Mouse (Mus musculus) thymus, postnatal 10 days (tissue): ENCODE measurements around the gene Ica1.

Experiments used
- DNase-seq, 2 experiments: peaks; one replicate each; pipeline ENCODE4 v3.0.0; 2021; ENCODE audit warnings: low spot score in 2 of 2

Gene Ica1

DNA sequence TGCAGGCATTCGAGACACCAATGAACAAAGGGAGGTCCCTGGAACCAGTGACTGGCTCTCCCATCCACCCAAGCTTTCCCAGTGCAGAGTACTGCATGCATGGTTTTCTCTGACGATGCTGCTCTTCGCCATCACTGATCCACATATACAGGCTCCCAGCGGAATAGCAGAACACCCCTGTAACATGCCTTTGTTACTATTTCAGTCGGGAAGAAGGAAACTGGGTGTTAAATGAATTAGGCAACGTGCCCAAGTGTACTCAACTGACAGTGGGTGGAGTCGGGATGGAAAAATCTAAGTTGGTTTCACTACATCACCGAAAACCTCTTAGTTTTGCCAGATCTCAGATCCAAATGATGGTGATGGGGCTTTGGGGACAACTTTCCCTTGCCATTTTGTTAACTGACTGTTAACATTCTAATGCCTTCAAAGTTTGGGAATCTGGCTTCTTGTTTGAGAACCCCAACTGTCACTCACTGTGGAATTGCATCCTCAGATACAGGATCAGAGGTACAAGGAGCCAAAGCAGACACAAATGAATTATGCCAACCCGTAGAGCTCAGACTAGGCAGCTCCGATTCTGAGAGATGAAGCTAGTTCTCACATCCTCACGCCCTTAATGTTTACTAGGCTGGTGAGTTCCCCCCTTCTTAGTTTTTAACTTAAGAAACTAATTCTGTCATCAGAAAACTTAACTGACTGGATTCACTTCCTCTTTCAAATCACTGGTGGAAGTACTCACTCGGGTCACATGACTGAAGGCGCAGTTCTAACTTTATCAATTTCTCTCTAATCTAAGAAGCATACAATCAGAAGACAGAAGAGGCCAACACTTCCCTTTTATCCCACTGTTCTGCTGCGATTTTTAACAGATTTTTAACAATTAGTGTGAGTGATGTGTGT lies 91.4 kb downstream of the Ica1 start:
- DNase-seq, result no peak

DNA sequence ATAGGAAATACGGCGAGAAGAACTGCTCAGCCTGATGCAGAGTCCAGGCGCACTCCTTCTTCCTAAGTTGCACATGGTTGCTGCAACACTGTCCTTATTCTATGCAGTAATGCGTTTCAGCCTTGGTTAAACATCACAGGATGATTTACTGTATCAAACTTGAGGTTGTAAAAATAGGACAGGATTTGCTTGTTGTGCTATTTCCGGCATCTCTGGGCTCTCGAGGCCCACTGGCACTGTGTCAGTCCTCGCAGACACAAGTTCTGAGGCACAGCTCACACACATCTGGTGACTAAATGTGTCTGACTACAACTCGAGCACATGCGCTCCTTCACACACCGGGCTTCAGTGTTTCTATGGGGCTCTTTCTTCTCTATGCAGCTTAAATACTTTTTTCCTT lies 94.9 kb downstream of the Ica1 start:
- no peak for DNase-seq

DNA sequence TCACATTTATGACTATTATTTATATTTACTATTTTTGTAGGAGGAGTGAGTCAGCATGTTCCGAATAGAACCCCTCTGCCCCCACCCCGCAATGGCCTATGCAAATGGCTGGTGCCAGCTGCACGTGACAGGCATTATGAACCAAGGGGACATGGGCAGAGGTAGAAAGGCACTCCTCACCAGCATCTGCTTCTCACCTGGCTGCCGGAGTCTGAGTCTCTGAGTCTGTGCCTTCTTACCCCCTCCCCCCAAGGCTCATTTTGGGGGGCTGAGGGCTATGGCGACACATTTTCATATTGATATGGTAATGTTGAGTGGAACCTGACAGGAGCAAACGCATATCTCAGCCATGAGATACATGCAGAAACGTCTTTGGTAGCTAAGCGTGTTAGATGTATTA lies 97.4 kb downstream of the Ica1 start:
- DNase-seq, result no peak

DNA sequence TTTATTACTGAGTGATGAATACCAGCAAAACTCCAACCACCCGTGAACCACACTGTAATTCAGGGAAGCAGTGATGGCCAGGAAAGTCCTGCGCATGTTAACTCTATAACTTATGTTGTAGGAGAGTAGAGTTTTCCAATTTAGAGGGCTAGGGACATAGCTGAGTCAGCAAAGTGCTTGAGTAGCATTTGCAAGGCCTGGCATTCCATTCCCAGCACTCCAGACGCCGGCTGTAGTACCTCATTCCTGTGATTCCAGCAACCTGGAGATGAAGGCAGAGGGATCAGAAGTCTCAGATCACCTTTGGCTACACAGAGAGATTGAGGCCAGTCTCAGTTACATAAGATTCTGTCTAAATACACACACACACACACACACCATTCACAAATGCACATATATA lies 105.3 kb downstream of the Ica1 start:
- DNase-seq, result no peak

DNA sequence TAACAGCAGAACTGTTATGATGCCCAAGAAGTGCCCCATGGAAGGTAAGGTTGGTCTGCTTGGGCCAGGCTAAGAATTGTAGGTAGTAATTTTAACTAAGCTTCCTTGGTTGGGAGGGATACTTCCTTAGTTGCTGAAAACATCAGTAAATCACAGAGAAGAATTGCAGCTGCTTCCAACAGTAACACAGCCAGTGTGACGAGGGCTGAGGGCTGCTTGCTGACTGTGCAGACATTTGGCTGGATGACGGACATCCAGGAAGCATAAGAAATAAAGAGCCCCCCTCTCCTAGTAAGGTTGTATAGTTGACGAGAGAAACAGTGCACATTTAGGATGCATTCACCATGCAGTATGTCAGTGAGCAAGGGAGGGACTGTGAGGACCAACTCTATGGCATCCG lies 108.9 kb downstream of the Ica1 start:
- no peak for DNase-seq

DNA sequence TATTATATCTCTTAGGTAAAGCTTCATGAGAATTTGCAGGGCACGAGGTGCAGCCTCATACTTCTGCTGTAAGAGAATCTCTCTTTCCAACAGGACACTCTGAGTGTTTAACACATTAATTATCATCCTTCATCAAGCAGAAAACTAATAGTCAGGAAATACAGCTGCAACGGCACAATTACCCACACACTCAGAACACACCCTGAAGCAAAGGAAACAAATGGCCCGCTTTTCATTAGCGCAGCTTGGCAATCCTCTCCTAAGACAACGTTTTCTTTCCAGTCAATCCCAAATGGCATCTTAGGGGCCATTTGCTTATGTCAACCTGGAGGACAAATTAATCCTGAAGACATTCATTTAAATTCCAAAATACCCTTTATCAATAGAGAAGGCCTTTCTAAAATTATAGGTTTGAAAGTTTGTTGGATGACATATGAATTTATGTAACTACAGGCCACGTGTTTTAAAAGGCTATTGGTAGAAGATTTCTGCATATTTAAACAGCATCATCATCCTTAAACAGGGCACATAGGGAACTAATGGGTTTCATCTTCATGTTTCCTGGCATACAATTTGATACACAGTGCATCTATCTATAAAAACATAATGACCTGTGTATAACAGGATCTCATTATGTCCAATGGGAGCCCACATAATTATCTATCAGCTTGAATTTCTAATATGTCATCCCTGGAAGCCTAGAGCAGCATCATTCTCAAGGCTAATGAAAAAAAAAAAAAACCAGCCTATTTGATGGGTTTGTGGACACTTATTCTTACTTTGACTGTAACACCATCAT lies 110.1 kb downstream of the Ica1 start:
- DNase-seq, result no peak

DNA sequence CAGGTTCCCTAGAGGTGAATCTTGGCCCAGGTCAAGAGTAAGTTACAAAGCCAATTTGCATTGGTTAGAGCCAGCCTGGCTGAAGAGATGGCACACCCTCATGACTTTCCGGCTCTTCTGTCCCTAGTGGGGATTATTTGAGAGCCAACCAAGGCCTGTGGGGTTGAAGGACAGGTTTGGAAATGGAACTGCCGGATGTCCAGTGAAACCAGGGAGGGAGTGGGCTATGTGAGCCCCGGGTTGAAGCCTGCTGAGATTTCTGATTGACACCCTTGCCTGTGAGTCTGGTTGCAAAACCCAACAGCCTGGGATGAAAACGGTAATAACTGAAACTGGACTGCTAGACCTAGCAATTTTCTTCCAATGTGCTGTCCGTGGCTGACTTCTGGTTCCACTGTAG lies 112.5 kb downstream of the Ica1 start:
- no peak for DNase-seq

DNA sequence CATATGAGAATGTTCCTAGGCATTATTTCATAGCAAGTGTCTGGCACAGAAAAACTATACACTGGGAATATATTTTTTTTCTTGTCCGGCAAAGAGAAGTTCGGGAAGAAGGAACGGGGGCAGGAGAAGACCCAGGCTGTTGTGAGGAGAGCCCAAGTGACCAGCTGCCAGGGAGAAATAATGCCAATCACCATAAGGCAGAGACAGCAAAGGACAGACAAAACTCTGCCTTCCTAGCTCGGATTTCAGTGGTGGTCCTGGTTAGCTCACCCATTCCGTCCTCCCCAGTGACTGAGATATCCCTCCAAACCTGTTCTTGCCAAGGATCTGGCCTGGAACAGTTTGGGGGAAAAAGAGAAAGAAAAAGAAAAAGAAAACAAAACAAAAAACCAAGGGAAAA lies 113.3 kb downstream of the Ica1 start:
- no peak for DNase-seq

DNA sequence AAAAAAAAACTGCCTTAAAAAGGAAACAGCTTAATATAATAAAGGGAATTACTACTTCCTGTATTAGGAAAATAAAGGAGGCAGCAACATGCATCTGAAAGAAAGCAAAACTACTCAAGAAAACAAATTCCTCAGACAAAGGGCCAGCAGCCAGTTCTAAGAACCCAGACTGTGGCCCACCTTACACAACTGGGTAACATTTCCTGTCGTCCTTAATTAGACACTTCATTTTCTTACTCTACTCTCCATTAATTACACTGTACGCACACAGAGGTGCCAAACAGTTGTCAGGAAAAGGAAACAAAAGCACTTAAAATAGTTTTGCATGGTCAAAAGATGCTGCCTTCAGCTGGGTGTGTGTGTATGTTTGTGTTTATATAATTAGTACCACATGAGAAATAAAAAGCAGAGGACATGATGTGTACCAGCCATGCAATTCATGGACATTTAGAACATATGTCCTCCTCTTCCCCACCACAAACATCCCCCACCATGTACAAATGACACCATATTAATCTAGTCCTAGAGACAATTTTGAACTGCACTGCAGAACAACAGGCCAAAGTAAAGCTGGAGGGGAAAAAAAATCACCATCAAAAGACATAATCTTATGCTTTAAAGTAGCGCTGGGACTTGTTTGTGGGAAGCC lies 115.1 kb downstream of the Ica1 start:
- no peak for DNase-seq

DNA sequence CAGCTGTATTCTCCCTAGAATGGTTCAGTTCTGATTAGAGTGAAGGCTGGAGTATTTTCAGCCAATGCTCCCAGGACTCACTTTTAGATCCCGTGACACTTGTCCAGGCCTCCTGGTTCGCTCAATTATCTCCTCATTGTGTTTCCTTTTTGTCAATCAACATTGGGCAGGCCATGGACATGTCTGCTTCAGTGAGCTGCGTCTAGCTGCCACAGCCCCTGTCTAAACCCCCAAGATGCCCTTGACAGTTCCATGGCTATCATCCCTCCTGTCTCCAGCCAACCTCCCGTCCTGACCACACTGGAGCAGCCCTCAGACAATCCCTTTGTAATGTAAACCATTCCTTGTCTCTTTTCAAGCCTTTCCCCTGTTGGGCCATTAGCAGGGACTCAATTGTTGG lies 116.9 kb downstream of the Ica1 start:
- no peak for DNase-seq

DNA sequence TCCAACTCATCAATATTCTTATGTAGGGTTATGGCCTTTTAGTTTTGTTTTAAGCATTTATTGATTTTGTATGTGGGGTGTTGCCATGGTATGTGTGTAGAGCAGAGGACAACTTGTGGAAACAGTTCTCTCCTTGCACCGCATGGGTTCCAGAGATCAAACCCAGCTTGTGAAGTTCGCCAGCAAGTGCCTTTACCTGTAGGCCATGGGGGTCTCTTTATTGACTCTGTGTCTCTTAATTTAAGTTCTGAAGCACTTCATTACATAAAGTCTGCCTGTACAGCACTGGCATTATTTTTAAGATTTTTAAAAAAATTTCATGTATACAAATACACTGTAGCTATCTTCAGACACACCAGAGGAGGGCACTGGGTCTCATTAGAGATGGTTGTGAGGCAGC lies 118.2 kb downstream of the Ica1 start:
- DNase-seq, result no peak

DNA sequence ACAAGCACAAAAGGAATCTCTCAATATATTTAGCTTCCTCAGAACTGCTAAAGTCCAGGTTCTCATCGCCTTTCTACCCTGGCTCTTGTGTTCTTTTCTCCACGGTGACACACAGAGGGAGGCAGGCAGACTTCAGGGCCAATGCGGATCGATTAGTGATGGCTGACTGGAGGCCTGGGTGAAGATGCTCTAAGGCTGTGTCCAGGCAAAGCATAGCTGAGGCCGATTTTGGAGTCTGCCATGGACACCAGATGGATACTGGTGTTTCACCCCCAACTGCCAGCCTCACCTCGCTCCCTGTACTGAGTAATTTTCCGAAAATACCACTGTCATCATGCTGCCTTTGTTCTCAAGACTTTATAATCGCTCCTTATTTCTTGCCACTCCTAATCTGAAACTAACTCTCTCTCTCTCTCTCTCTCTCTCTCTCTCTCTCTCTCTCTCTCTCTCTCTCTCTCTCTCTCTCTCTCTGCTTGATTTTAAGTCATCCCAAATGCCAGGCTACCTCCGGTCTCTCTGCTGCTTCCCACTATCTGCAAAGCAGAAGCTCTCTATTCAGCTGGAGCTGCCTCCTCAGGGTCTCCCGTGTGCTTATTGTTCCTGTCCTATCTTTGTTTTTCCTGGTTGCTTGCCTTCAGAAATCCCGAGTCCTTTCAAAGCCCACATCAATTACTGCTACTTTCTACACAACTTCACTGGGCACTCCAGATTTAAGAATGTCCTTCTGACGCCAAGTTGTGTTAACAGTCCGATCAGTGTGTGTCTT lies 118.9 kb downstream of the Ica1 start:
- no peak for DNase-seq

DNA sequence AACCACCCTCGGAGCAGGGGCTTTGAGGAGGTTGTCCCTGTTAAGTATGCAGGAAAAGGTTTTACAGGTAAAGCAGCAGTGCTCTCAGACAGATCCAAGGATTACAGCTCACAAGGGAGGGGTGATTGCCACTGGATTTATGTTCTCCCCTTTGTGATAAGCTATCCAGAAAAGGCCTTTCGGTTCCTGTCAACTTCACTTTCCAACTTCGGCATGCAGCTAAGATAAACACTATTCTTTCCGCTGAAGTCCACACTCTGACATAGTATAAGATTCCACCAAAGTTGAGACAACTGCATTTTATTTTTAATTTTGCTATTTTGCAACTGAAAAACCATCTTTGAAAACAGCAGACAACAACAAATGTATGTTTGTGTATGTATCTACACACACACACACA lies 119.9 kb downstream of the Ica1 start:
- DNase-seq, result no peak

DNA sequence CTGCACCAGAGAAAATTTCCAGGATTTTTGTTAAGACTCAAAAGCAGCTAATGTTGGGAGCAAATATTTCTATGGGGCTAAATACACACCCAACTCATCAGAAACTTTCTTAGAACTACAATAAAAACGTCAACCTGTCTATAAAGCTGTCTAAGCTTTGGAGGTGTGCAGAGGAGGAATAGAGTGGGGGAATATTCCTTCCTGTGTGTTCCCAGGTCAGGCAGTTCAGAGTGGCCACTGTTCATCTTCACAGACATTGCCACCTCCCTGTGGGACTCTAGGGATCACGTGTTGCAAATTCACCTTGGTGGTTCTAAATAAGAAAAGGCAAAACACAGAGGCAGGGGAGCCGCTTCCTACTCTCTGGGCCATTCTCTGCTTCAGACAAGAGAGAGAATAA lies 120.8 kb downstream of the Ica1 start:
- no peak for DNase-seq

DNA sequence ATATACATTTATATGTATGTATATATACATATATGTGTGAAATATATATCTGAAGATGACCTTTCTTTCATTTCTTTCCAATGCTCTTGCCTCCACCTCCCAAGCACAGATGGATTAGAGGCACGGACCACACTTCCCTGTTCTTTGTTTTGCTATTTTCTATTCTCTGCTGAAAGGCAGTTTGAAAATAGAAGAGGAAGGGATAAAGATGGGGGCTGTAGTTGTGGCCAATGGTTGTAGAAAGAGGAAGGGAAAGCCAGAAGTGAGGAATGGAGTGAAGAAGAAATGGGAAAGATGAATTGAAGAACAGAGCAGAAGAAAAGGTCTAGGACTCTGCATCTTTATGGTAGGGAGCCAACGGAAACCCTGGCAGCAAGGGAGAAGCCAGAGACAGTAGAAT lies 122.8 kb downstream of the Ica1 start:
- no peak for DNase-seq

DNA sequence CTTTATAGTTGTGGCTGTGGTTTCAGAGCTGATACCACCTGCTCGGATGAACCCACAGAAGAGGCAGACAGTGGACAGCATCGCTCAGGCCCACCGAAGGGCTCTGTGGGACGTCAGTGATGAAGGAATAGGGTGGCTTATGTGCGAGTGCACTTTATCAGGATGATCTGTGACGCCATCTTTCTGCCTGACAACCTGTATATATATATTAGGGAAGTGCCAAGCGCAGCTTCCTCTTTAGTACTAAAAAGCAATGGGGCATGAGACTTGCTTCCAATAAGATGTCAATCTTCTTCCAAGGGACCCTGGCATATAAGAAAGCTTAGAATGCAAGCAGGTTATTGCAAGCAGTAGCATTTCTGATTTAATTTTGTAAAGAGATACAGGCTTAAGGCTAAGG lies 127.9 kb downstream of the Ica1 start:
- no peak for DNase-seq

DNA sequence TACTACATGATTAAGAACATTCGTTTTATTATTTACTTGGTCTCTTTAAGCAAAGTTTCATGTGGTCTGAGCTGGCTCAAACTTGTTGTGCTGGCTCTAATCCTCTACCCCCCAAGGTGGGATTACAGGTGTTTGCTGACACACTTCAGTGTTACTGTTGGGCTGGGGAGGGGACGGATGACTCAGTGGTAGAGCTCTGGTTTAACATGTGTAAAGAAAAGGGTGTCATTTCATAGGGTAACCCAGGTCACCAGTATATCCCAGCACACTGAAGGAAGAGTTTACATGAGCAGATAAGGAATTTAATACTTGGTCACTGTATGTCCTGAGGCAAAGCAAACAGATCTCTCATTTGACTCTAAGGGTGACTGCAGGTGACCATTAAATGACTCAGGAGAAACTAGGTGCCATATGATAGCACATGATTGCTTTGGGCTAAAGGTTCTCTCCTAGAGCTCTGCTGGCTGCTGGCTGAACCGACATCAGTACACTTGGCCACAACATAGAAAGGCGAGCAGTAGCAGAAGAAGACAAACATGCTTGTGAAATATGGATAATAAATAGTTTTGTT lies 128.9 kb downstream of the Ica1 start:
- DNase-seq, result no peak

DNA sequence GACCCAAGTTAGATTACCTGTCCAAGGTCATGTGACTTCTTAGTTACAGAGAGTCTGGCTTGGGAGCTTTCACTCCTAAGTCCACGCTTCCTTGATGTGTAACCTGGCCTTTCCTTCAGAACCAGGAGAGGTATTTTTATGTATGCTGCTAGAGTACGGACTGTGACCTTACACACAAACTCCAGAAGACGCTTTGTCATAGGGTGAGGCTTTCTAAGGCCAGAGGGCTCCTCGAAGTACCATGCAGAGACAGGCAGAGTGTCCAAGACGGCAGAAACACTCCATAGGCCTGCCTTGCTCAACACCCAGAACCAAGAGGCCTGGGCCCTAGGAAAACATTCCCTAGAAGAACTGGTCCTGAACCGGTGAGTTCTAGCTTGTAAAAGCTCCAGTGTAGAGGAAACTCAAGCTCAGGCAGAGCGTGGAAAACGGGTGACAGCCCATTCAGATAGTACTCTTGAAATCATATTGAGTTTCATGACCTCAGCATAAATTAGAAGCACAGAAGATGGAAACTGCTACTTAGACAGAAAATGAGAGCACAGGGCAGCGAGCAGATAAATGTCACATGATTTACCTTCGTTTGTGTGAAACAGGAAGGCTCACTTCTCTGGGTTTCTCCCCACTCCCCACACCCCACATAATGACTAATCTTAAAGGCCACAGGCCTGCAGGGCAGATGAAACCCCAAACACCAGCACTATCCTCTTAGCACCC lies 129.9 kb downstream of the Ica1 start:
- no peak for DNase-seq

DNA sequence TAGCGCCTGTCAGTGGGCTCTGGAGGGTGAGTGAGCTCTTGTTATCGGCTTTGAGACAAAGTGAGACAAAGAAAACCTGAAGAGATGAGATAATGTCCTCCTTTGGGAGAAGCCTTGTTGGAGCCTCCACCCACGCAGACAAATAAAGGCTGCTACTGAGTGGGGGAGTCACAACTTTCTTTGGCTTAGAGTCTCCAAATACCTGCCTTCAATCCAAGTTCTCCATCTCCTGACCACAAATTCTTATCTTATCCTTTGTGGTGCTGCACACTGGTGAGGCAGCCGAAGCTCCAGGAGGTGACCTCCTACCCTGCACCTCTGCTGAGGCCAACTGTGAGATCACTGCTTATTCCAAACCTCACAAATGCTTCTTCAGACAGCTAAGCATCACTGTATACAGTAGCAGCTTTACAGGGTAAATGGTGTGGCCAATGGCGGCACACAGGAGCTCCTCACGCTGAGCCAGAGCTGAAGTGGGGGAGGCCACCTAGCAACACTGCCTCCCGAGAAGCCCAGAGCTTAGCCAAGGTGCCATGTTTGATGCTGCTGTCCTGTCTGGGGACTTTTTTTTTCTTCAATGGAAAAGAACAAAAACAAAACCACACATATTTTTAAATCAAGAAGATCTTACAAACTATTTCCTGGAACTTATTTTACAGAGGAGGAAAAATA lies 130.6 kb downstream of the Ica1 start:
- no peak for DNase-seq

DNA sequence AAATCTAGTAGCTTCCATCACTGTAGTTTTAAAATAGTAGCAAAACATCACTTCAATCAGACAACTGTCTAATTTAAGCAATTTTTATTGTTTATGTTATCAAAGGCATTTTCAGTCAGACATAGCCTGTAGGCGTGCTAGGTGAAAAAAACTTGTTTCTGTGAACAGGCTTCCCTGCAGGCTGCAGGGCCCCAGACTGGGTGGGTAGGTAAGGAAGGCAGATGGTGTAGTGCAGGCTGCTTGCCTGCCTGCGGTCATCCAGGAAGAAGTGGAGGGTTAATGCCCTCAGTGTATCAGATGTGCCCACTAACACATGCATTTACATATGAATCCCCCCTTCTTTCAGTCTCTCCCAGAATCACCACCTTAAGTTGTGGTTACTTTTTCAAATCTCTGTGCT lies 132.6 kb downstream of the Ica1 start:
- no peak for DNase-seq
